Mouse (Mus musculus): ENCODE measurements around the gene Pmp22. TPM values are rescaled to one million over a fixed set of nuclear protein-coding genes. Genes with fewer than 3 reads are reported as not detected.

The Pmp22 gene
- polyA plus RNA-seq, 1 experiment from 2014 or later, result 80.1 TPM

DNA sequence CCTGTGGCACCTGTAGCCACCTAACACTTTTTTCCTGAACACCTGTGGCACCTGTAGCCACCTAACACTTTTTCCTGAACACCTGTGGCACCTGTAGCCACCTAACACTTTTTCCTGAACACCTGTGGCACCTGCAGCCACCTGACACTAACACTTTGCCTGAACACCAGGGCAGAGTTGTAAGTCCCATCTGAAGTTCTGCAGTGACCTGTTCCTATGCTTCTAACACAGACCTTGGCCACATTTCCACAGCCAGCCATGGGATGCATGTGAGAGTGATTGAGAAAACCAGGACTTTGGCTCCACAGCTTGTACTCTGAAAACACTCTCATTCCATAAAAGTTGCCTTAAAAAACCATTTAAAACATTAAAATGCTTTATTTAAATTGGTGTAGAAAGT lies 32.1 kb downstream of the Pmp22 start:
- no peaks in the 10 kb centered on the region for H3K36me3 ChIP-seq (ENCODE audit: control insufficient read depth, insufficient read depth, low read length)
- no peaks in the 10 kb centered on the region for H3K27me3 ChIP-seq (replicated peaks; ENCODE audit: control insufficient read depth, insufficient read depth, low read length)
- no peak overlapping the region for H3K4me3 ChIP-seq (ENCODE audit: low read depth, low read length)
- DNase-seq (ENCODE audit: low spot score) (no peak), ATAC-seq (replicated peaks; ENCODE audit: low FRiP score) (no peak)
- no peak overlapping the region for H3K27ac ChIP-seq (ENCODE audit: low read depth, low read length)
- no peak overlapping the region for H3K4me2 ChIP-seq
- H3K9ac ChIP-seq (ENCODE audit: low read depth, low read length), result no peak overlapping the region
- no peaks in the 10 kb centered on the region for H3K4me1 ChIP-seq (replicated peaks; ENCODE audit: control insufficient read depth, insufficient read depth, low read length)
- H3K9me3 ChIP-seq (ENCODE audit: control insufficient read depth, low read length), result no peaks in the 10 kb centered on the region

- Histone ChIP-seq H3K27ac (ENCODE audit: low read depth, low read length) (no peak overlapping the region), H3K27me3 (replicated peaks; ENCODE audit: control insufficient read depth, insufficient read depth, low read length) (no peaks in the 10 kb centered on the region), H3K9me3 (ENCODE audit: control insufficient read depth, low read length) (no peaks in the 10 kb centered on the region), H3K4me2 (no peak overlapping the region), H3K4me1 (replicated peaks; ENCODE audit: control insufficient read depth, insufficient read depth, low read length) (no peaks in the 10 kb centered on the region), H3K36me3 (ENCODE audit: control insufficient read depth, insufficient read depth, low read length) (no peaks in the 10 kb centered on the region), H3K9ac (ENCODE audit: low read depth, low read length) (no peak overlapping the region), H3K4me3 (ENCODE audit: low read depth, low read length) (no peak overlapping the region)
- DNase-seq (ENCODE audit: low spot score) (no peak), ATAC-seq (replicated peaks; ENCODE audit: low FRiP score) (no peak)
- WGBS, result 82% methylated on average over 2 of the region's 2 CpGs
These were observed 34.0 kb downstream of the Pmp22 start for GRCm38 (mm10) chr11:63162806-63163205.

DNA sequence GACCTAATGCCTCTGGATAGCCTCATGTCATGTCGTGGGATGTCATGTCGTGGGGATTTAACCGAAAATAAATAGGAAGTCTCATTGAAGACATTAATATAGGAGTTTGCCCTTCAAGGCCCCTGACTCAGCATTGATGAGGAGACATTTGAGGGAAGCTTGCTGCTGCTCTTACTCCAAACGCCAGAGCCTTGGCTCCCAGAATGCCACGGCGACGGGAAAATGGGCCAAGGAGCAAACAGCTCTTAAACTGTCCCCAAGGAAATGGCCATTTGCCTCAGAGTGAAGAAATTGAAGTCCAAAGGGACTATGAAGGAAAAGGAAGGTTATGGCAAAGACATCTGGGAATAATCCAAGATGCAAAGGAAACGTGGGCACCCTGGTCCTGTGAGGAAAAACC lies 34.8 kb downstream of the Pmp22 start:
- no peak overlapping the region for H3K4me2 ChIP-seq
- H3K27ac ChIP-seq (ENCODE audit: low read depth, low read length), result no peak overlapping the region
- no peak for DNase-seq (ENCODE audit: low spot score)
- no peak for ATAC-seq (replicated peaks; ENCODE audit: low FRiP score)
- no peak overlapping the region for H3K4me3 ChIP-seq (ENCODE audit: low read depth, low read length)
- 81% methylated on average over 8 of the region's 8 CpGs for WGBS
- no peaks in the 10 kb centered on the region for H3K36me3 ChIP-seq (ENCODE audit: control insufficient read depth, insufficient read depth, low read length)
- no peak overlapping the region for H3K9ac ChIP-seq (ENCODE audit: low read depth, low read length)
- H3K9me3 ChIP-seq (ENCODE audit: control insufficient read depth, low read length), result no peaks in the 10 kb centered on the region
- no peaks in the 10 kb centered on the region for H3K27me3 ChIP-seq (replicated peaks; ENCODE audit: control insufficient read depth, insufficient read depth, low read length)
- no peaks in the 10 kb centered on the region for H3K4me1 ChIP-seq (replicated peaks; ENCODE audit: control insufficient read depth, insufficient read depth, low read length)

- 74% methylated on average over 6 of the region's 6 CpGs for WGBS
- no peak for DNase-seq (ENCODE audit: low spot score)
These were observed 35.4 kb downstream of the Pmp22 start for GRCm38 (mm10) chr11:63163986-63164682.

DNA sequence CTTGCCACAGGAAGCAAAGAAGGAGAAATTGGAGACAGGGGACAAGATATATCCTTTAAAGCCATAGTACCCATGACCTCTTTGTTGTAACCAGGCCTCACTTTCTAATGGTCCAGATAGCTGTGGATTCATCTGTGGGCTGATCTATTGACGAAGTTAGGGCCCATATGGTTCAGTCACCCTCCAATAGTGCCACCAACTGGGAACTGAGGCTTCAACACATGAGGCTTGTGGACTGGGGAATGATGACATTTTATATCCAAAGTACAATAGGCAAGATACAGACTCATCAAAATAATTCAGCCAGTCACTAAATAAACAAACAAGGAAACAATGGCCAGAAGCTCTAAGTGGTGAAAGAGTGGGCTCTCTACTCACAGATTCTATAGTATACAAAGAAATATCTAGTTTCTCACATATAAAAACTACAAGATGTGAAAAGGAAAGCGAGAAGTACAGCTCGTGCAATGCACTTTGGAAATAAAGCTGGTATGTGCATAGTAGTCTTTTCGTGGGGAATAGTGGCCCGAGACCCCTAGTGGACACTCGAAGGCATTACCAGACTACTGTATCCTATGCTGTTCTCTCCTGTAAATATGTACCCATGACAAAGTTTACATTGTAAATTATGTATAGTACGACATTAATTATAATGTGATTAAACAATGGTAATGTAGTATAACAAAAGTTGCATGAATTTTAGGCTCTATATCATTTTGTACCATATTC lies 36.1 kb downstream of the Pmp22 start:
- Histone ChIP-seq H3K4me1 (replicated peaks; ENCODE audit: control insufficient read depth, insufficient read depth, low read length) (no peaks in the 10 kb centered on the region), H3K9ac (ENCODE audit: low read depth, low read length) (no peak overlapping the region), H3K4me3 (ENCODE audit: low read depth, low read length) (no peak overlapping the region), H3K4me2 (no peak overlapping the region), H3K36me3 (ENCODE audit: control insufficient read depth, insufficient read depth, low read length) (no peaks in the 10 kb centered on the region), H3K27ac (ENCODE audit: low read depth, low read length) (no peak overlapping the region), H3K9me3 (ENCODE audit: control insufficient read depth, low read length) (no peaks in the 10 kb centered on the region), H3K27me3 (replicated peaks; ENCODE audit: control insufficient read depth, insufficient read depth, low read length) (no peaks in the 10 kb centered on the region)
- ATAC-seq (replicated peaks; ENCODE audit: low FRiP score) (no peak), DNase-seq (ENCODE audit: low spot score) (no peak)
- WGBS, result 38% methylated on average over 7 of the region's 7 CpGs

More at GRCm38 (mm10) chr11:63163986-63164682, 35.4 kb downstream of the Pmp22 start:
- H3K9ac ChIP-seq (ENCODE audit: low read depth, low read length), result no peak overlapping the region
- no peaks in the 10 kb centered on the region for H3K4me1 ChIP-seq (replicated peaks; ENCODE audit: control insufficient read depth, insufficient read depth, low read length)
- no peak overlapping the region for H3K4me2 ChIP-seq
- no peaks in the 10 kb centered on the region for H3K27me3 ChIP-seq (replicated peaks; ENCODE audit: control insufficient read depth, insufficient read depth, low read length)
- no peak overlapping the region for H3K4me3 ChIP-seq (ENCODE audit: low read depth, low read length)
- H3K36me3 ChIP-seq (ENCODE audit: control insufficient read depth, insufficient read depth, low read length), result no peaks in the 10 kb centered on the region
- no peak overlapping the region for H3K27ac ChIP-seq (ENCODE audit: low read depth, low read length)
- ATAC-seq (replicated peaks; ENCODE audit: low FRiP score), result no peak
- H3K9me3 ChIP-seq (ENCODE audit: control insufficient read depth, low read length), result no peaks in the 10 kb centered on the region

- no peaks in the 10 kb centered on the region for H3K36me3 ChIP-seq (ENCODE audit: control insufficient read depth, insufficient read depth, low read length)
- no peak for DNase-seq (ENCODE audit: low spot score)
- no peaks in the 10 kb centered on the region for H3K27me3 ChIP-seq (replicated peaks; ENCODE audit: control insufficient read depth, insufficient read depth, low read length)
- H3K27ac ChIP-seq (ENCODE audit: low read depth, low read length), result no peak overlapping the region
- no peak overlapping the region for H3K9ac ChIP-seq (ENCODE audit: low read depth, low read length)
- no peak for ATAC-seq (replicated peaks; ENCODE audit: low FRiP score)
- 68% methylated on average over 4 of the region's 4 CpGs for WGBS
- H3K4me1 ChIP-seq (replicated peaks; ENCODE audit: control insufficient read depth, insufficient read depth, low read length), result no peaks in the 10 kb centered on the region
- no peak overlapping the region for H3K4me3 ChIP-seq (ENCODE audit: low read depth, low read length)
- H3K9me3 ChIP-seq (ENCODE audit: control insufficient read depth, low read length), result no peaks in the 10 kb centered on the region
- H3K4me2 ChIP-seq, result no peak overlapping the region
These were observed 39.0 kb downstream of the Pmp22 start for GRCm38 (mm10) chr11:63167826-63168225.

DNA sequence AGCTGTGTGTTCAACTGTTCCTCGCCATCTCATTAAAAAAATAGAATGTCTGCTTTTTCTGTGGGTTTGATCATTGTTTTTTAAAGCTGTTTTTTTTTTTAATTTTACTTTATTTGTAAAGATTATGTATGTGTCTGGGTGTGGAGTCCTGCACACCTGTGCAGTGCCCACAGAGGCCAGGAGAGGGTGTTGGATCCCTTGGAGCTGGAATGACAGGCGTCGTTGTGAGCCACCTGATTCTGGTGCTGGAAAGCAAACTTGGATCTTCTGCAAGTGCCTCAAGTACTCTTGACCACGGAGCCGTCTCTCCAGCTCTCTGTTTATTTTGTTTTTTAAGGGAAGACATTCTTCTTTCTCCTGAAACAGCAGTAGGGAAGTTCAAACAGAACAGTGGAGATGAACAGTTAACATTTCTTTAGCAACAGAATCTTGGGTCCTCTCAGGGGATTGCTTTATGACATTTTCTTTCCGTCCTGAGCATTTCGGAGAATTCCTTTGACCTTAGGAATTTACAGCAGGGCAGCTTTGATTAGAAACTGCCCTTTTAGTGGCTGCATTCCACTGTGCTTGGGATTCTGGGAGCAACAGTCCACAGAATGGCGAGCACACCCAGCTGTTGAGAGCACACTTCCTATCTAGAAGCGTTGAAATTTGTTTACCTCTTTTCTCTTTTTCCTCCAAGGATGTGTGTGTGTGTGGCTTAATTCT lies 39.9 kb downstream of the Pmp22 start:
- no peaks in the 10 kb centered on the region for H3K27me3 ChIP-seq (replicated peaks; ENCODE audit: control insufficient read depth, insufficient read depth, low read length)
- no peak overlapping the region for H3K4me2 ChIP-seq
- no peak for ATAC-seq (replicated peaks; ENCODE audit: low FRiP score)
- no peak overlapping the region for H3K4me3 ChIP-seq (ENCODE audit: low read depth, low read length)
- no peaks in the 10 kb centered on the region for H3K36me3 ChIP-seq (ENCODE audit: control insufficient read depth, insufficient read depth, low read length)
- WGBS, result 37% methylated on average over 9 of the region's 9 CpGs
- H3K9ac ChIP-seq (ENCODE audit: low read depth, low read length), result no peak overlapping the region
- no peaks in the 10 kb centered on the region for H3K9me3 ChIP-seq (ENCODE audit: control insufficient read depth, low read length)
- DNase-seq (ENCODE audit: low spot score), result no peak
- H3K4me1 ChIP-seq (replicated peaks; ENCODE audit: control insufficient read depth, insufficient read depth, low read length), result no peaks in the 10 kb centered on the region
- H3K27ac ChIP-seq (ENCODE audit: low read depth, low read length), result no peak overlapping the region

DNA sequence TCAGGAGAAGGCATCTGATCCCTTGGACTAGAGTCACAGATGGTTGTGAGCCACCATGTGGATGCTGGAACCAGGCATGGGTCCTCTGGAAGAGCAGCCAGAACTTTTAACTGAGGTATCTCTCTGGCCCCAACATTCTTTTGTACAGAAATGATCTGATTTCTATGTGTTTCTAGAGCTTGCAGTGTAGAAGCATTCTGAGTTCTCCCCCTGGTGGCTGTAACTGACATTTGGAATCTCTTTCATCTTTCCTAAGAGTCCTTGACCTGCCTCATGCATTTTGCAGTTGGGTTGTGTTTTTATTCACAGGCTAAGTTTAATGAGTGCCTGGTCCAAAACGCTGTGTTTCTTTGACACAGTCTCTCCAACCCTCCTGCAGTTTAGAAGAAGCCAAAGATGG lies 43.2 kb downstream of the Pmp22 start:
- H3K36me3 ChIP-seq (ENCODE audit: control insufficient read depth, insufficient read depth, low read length), result no peaks in the 10 kb centered on the region
- ATAC-seq (replicated peaks; ENCODE audit: low FRiP score) (no peak), DNase-seq (ENCODE audit: low spot score) (no peak)
- no peaks in the 10 kb centered on the region for H3K4me1 ChIP-seq (replicated peaks; ENCODE audit: control insufficient read depth, insufficient read depth, low read length)
- 18% methylated on average over 1 of the region's 1 CpGs for WGBS
- H3K9ac ChIP-seq (ENCODE audit: low read depth, low read length), result no peak overlapping the region
- no peak overlapping the region for H3K27ac ChIP-seq (ENCODE audit: low read depth, low read length)
- H3K27me3 ChIP-seq (replicated peaks; ENCODE audit: control insufficient read depth, insufficient read depth, low read length), result no peaks in the 10 kb centered on the region
- H3K9me3 ChIP-seq (ENCODE audit: control insufficient read depth, low read length), result no peaks in the 10 kb centered on the region
- H3K4me3 ChIP-seq (ENCODE audit: low read depth, low read length), result no peak overlapping the region
- no peak overlapping the region for H3K4me2 ChIP-seq
